Mouse (Mus musculus) small intestine, adult 2 months (tissue): ENCODE data around the gene 1700037H04Rik. TPM values are rescaled to one million over a fixed set of nuclear protein-coding genes. Genes with fewer than 3 reads are reported as not detected.
"Not testable (repeated sequence)": the region's sequence is repeated elsewhere in the genome, so short reads cannot be mapped to it uniquely, and the experiment has no call there.

Source experiments
- H3K27ac ChIP-seq: fragments of 200-500 bp; 2 replicates; pipeline ENCODE4 v1.5.1; 2012; ENCODE audit warnings: low read depth, low read length, control low read depth, inconsistent platforms; ENCODE audit not compliant: insufficient read depth
- H3K27me3 ChIP-seq: fragments of 200-500 bp; 2 replicates; pipeline ENCODE4 v1.6.1; 2012; ENCODE audit warnings: mild to moderate bottlenecking, moderate library complexity, low read length, inconsistent platforms; ENCODE audit not compliant: control insufficient read depth, insufficient read depth
- H3K36me3 ChIP-seq: fragments of 200-500 bp; 2 replicates; pipeline ENCODE4 v1.6.1; 2012; ENCODE audit warnings: mild to moderate bottlenecking, low read length, control low read depth, inconsistent platforms; ENCODE audit not compliant: control insufficient read depth, insufficient read depth
- H3K4me1 ChIP-seq: fragments of 200-500 bp; 2 replicates; pipeline ENCODE4 v1.6.1; 2012; ENCODE audit warnings: low read length, inconsistent platforms, mixed read lengths; ENCODE audit not compliant: control insufficient read depth, insufficient read depth, insufficient read length
- H3K4me3 ChIP-seq: fragments of 200-500 bp; 2 replicates; pipeline ENCODE4 v1.5.1; 2012; ENCODE audit warnings: low read depth, mild to moderate bottlenecking, control low read depth, inconsistent platforms, low read length, moderate library complexity
- CTCF ChIP-seq: fragments of 200-500 bp; IDR thresholded peaks from 2 replicates; pipeline ENCODE4 v1.5.1; 2012; ENCODE audit warnings: low read depth, mild to moderate bottlenecking, control low read depth, inconsistent platforms, low read length, moderate library complexity, mixed read lengths; ENCODE audit not compliant: insufficient replicate concordance, insufficient read length; ENCODE audit errors: extremely low read depth
- POLR2A ChIP-seq: fragments of 200-500 bp; IDR thresholded peaks from 2 replicates; pipeline ENCODE4 v1.6.1; 2012; ENCODE audit warnings: low read depth, mild to moderate bottlenecking, control low read depth, inconsistent platforms, low read length, moderate library complexity
- WGBS: fragments of 180-500 bp; shearing (Covaris S2); methylation state at CpG from one replicate; pipeline ENCODE4 v1.1.7; 2018; 5-methylcytosine and 5-hydroxymethylcytosine counted together
- polyA plus RNA-seq: library from polyadenylated mRNA; depleted of rRNA; stranded (reverse); fragments of >200 nt; gene quantifications from 2 replicates; pipeline ENCODE4 v1.2.3, GENCODE M21; 2012

Gene 1700037H04Rik
- polyA plus RNA-seq, 1 experiment: 57.2 TPM

DNA sequence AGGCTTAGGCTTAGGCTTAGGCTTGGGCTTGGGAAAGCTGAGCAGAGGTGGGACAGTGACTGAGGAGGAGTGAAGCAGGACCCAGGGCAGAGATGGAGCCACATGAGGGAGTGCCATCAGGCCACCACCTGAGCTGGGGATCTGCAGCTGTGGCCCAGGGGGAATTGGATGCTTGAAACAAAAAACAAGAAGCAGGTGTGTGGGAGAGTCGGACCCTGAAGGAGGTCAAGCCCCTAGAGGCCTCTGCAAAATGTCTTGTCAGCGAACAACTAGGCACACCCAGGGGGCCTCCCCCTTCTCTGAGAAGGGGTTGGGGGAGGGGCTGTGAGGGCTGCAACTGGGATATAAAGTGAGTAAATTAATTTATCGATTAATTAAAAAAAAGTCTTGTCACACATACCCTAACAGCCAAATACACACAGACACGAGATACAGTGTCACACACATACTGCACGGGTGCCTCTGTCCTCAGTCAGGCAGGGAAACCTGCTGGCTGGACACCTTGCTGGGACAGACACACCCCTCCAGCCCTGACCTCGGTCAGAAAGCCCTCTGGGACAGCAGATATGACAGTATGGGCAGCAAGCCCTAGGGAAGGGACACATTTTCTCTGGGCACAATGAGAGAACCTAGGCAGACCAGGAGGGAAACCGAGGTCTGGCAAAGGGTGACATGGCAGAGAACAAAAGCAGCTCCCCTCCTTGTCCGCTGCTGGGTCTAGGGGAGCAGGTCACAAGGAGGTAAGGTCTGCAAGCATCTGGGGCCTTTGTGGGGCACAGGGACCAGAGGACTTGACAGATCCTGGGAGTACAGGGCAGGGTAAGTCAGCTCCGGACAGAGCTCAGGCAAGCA lies 33.7 kb downstream of the 1700037H04Rik start:
- WGBS: 80% methylated on average over 9 of the region's 9 CpGs
- H3K27me3 ChIP-seq: no peaks in the 10 kb centered on the region
- H3K27ac ChIP-seq: no peak overlapping the region
- TF ChIP-seq CTCF (no peak), POLR2A (no peak)
- no peak overlapping the region for H3K4me3 ChIP-seq
- H3K4me1 ChIP-seq: peaks cover 10% of the 10 kb centered on the region
- H3K36me3 ChIP-seq: no peaks in the 10 kb centered on the region

DNA sequence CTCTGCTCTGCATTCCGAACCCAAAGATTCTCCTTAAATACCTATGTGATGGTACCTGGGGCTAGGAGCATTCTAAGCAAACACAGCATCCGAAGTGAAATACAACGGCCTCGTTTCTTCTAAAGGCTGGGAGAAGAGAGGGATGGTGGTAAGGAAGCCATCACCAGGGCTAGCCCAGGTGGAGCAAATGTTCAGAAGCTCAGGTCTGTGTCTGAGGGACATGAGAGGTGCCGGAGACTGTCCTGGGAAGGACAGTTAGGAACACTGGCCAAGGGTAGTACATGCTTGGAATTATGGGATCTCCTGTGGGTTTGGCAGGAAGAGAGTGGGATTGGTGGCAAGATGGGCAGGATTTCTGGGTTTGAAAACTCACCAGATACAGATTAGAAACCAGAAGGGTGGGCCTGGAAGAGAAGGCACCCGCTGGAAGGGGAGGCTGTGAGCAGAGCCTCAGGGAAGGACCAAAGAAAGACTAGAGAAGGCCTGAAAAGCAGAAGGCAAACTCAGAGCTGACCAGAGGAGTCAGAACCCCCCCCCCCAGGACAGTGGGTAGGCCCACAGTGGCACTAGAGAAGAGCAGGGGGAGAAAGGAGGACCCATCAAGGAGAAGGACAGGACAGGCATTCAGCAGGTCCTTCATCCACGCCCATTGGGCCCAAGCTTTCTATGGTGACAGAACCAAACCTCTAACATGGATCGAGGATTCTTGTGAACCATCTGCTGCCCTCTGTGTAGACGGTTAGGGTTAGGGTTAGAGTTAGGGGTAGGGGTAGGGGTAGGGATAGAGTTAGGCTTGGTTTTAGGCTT lies 34.5 kb downstream of the 1700037H04Rik start:
- TF ChIP-seq CTCF: no peak
- TF ChIP-seq POLR2A: no peak
- Histone ChIP-seq H3K27ac (no peak overlapping the region), H3K4me3 (no peak overlapping the region), H3K36me3 (no peaks in the 10 kb centered on the region), H3K27me3 (no peaks in the 10 kb centered on the region), H3K4me1 (peaks cover 10% of the 10 kb centered on the region)
- 93% methylated on average over 9 of the region's 9 CpGs for WGBS

DNA sequence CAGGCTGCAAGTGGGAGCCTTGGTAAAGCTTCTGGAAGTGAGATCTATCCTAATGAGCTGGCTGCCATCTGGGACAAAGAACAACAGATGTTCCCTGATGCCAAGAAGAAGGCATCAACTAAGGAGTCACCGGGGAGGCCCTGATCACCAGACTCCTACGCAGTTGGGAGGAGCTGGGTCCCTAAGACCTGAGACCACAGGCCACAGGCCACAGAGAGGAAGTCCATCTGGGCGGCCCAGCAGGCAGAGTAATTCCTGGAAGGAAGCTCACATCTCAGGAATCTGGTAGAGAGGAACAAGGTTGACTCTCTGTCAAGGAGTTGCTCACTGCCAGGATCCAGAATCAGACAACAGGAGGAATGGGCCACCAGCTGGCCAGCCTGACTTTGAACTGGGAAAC lies 35.7 kb downstream of the 1700037H04Rik start:
- no peak for TF ChIP-seq POLR2A
- TF ChIP-seq CTCF: no peak
- H3K4me1 ChIP-seq: peaks cover 6% of the 10 kb centered on the region
- 72% methylated on average over 3 of the region's 3 CpGs for whole genome bisulfite sequencing
- H3K27ac ChIP-seq: no peak overlapping the region
- H3K36me3 ChIP-seq: no peaks in the 10 kb centered on the region
- H3K27me3 ChIP-seq: no peaks in the 10 kb centered on the region
- no peak overlapping the region for H3K4me3 ChIP-seq

DNA sequence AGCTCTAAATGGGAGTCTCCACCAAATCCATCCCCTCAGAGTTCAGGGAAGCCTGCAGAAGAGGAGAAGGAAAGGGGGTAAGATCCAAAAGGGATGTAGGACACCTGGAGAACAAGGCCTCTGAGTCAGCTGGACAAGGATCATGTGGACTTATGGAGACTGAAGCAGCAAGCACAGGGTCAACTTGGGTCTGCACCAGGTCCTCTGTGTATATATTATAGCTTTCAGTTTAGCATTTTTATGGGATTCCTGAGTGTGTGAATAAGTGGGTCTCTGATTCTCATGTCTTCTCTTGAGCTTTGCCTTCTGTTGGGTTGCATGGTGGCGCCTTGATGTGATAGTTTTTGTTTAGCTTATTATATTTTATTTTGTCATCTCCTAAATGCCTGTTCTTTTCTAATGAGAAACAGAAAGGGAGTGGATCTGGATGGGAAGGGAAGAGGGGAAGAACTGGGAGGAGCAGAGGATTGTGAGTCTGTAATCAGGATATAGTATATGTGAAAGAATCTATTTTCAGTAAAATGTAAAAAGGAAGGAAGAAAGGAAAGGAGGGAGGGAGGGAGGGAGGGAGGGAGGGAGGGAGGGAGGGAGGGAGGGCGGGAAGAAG lies 40.8 kb downstream of the 1700037H04Rik start:
- Histone ChIP-seq H3K4me3 (no peak overlapping the region), H3K36me3 (no peaks in the 10 kb centered on the region), H3K4me1 (no peaks in the 10 kb centered on the region), H3K27me3 (no peaks in the 10 kb centered on the region), H3K27ac (no peak overlapping the region)
- WGBS: 73% methylated on average over 2 of the region's 2 CpGs
- TF ChIP-seq POLR2A (no peak), CTCF (no peak)

DNA sequence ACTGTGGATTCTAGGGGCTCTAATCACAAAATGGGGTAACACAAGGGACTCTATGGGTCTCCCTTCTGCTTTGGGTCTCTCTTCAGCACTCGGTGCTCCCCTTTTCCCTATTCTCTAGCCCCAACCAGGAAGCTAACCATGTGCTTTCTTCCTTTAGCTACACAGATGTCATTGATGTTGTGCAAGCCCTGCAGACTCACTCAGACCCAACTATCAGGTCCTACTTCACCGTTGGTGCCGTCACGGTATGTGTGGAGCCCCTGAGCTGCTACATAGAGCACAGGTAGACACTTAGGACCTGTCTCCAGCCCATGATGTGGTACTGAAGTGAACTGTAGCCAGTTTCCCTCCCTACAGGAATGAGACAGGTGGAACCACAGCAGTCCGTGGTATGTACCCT lies 53.9 kb downstream of the 1700037H04Rik start:
- H3K36me3 ChIP-seq: no peaks in the 10 kb centered on the region
- 87% methylated on average over 5 of the region's 5 CpGs for WGBS
- no peaks in the 10 kb centered on the region for H3K27me3 ChIP-seq
- no peak overlapping the region for H3K4me3 ChIP-seq
- no peak overlapping the region for H3K27ac ChIP-seq
- H3K4me1 ChIP-seq: no peaks in the 10 kb centered on the region
- TF ChIP-seq POLR2A: no peak
- no peak for TF ChIP-seq CTCF

DNA sequence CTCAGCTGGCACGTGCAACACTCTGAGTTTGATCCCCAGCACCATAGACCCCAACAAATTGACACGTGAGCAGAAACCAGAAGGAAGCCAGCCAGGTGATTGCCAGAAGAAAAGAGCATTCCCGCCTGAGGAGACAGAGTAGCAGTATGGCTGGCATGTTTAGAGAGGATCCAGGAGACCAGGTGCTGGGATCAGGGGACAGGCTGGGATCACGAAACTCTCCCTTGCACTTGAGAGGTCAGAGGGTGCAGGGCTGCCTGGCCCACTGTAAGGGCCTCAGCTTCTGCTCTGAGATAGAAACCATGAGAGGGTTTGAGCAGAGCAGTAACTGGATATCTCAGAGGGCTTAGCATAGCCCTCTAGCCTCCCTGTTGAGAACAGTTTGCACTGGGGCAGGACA lies 54.8 kb downstream of the 1700037H04Rik start:
- not testable (repeated sequence) for H3K4me1 ChIP-seq
- WGBS: 77% methylated on average over 4 of the region's 4 CpGs

DNA sequence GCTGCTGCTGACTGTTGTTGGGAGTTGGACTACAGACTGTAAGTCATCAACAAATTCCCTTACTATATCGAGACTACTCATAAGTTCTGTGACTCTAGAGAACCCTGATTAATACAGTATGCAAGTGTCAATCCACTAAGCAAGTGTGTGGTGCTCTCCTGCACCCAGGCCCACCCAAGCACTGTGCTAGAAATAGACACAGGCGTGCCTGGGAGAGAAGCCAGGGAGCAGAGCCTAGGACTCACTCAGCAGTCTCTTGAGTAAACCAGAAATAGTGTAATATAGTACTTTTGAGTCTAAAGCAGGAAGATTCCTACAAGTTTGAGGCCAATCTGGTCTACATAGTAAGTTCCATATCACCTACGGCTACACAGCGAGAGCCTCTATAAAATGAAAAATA lies 55.9 kb downstream of the 1700037H04Rik start:
- TF ChIP-seq POLR2A (no peak), CTCF (no peak)
- 84% methylated on average over 4 of the region's 4 CpGs for WGBS
- H3K4me3 ChIP-seq: no peak overlapping the region
- no peaks in the 10 kb centered on the region for H3K27me3 ChIP-seq
- H3K4me1 ChIP-seq: no peaks in the 10 kb centered on the region
- H3K27ac ChIP-seq: no peak overlapping the region
- H3K36me3 ChIP-seq: no peaks in the 10 kb centered on the region

More for the DNA sequence above, 54.8 kb downstream of the 1700037H04Rik start:
- not testable (repeated sequence) for H3K27me3 ChIP-seq, H3K4me3 ChIP-seq, H3K36me3 ChIP-seq, H3K27ac ChIP-seq
